Mouse (Mus musculus) lung, postnatal 0 days (tissue): Measurements from ENCODE around the gene Rtl8c. TPM values are rescaled to one million over a fixed set of nuclear protein-coding genes. Genes with fewer than 3 reads are reported as not detected.
"Not testable (repeated sequence)": the region's sequence is repeated elsewhere in the genome, so short reads cannot be mapped to it uniquely, and the experiment has no call there.

ENCODE experiments used
- ATAC-seq: fragments of 200-750 bp; cut with Nextera tagmentation; 2 replicates; pipeline ENCODE4 v1.8.0; 2017; ENCODE audit warnings: moderate library complexity
- DNase-seq: peaks from one replicate; pipeline ENCODE4 v3.0.0-alpha.2; 2016; ENCODE audit warnings: low spot score
- H3K27ac ChIP-seq: fragments of 300-500 bp; sonication (generic); 2 replicates; pipeline ENCODE4 v1.5.1; 2014; ENCODE audit warnings: antibody characterized with exemption, mild to moderate bottlenecking, low read length, mixed read lengths
- H3K27me3 ChIP-seq: fragments of 300-500 bp; sonication (generic); replicated peaks from 2 replicates; pipeline ENCODE4 v1.6.1; 2014; ENCODE audit warnings: low read length, mixed read lengths; ENCODE audit not compliant: insufficient read depth
- H3K36me3 ChIP-seq: fragments of 300-500 bp; sonication (generic); 2 replicates; pipeline ENCODE4 v1.6.1; 2014; ENCODE audit warnings: low read length, mixed read lengths; ENCODE audit not compliant: insufficient read depth
- H3K4me1 ChIP-seq: fragments of 300-500 bp; sonication (generic); 2 replicates; pipeline ENCODE4 v1.6.1; 2014; ENCODE audit warnings: antibody characterized with exemption, low read depth, low read length, mixed read lengths; ENCODE audit not compliant: insufficient read depth
- H3K4me2 ChIP-seq: fragments of 300-500 bp; sonication (generic); replicated peaks from 2 replicates; pipeline ENCODE4 v1.6.1; 2014; ENCODE audit warnings: low read depth, mild to moderate bottlenecking, low read length, moderate library complexity, mixed read lengths
- H3K4me3 ChIP-seq: fragments of 300-500 bp; sonication (generic); 2 replicates; pipeline ENCODE4 v1.5.1; 2014; ENCODE audit warnings: low read depth, low read length
- H3K9ac ChIP-seq: fragments of 300-500 bp; sonication (generic); replicated peaks from 2 replicates; pipeline ENCODE4 v1.6.1; 2014; ENCODE audit warnings: low read depth, mild to moderate bottlenecking
- H3K9me3 ChIP-seq: fragments of 300-500 bp; sonication (generic); 2 replicates; pipeline ENCODE4 v1.6.1; 2016; ENCODE audit warnings: low read length, mixed read lengths
- CTCF ChIP-seq: IDR thresholded peaks from 2 replicates; pipeline ENCODE4 v1.5.1; 2016; ENCODE audit warnings: antibody characterized with exemption, mild to moderate bottlenecking
- EP300 ChIP-seq: IDR thresholded peaks from 2 replicates; pipeline ENCODE4 v1.6.1; 2016; ENCODE audit warnings: antibody characterized with exemption, mild to moderate bottlenecking, control low read depth
- WGBS: fragments of 180-500 bp; shearing (Covaris S2); extraction: QIAGEN DNeasy Blood & Tissue Kit; methylation state at CpG from one replicate; pipeline ENCODE4 v1.1.7; 2014; 5-methylcytosine and 5-hydroxymethylcytosine counted together
- polyA plus RNA-seq: library from polyadenylated mRNA; unstranded; fragments of >200 nt; fragmentation: Nextera tagmentation; extraction: Ambion mirVana; gene quantifications from 2 replicates; pipeline ENCODE4 v1.2.1, GENCODE M21; 2015

The Rtl8c gene
- polyA plus RNA-seq, 1 experiment from 2014 or later, result 37.1 TPM

DNA sequence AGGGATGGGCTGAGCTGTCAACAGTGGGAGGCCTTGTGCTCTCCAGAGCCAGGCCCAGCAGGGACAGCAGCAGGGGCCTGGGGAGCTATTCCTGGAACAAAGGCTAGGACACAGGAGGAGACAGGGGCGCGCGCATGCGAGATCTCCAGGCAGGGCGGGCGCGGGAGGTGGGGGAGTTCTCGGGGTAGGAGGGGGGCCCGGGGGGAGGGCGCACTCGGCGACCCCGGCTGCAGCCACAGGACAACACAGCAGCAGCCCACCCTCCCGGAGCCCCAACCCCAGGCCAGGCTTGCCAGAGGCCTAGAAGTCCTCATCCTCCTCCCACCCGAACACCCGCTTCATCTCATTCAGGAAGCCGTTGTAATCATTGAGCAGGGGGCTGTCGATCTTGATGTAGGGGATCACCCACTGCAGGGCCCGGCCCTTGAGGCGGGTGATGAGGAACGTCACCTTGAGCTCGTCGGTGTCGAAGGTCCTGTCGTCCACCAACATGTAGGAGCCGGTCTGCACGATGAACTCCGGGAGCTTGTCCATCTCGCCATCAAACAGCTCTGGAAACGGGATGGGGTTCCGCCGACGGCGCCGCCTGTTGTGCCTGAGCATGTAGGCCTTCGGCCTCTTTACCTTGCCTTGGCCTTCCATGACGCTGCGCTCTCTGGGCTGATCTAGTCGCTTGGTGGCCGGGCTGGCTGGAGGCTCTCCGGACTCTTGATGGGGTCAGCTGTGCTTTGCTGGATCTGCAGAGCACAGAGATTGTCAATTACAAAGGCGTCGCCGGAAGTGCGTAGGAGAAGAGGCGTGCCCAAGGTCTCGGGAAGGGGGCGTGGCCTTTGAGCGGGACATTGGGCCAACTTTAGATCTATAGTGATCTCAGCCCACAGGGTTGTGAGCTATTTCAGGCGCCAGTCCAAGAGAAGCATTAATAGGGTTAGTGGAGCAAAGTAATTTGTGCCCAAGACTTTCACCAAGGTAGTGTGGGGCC is 35.4 kb downstream of the Rtl8c start, which contains the start of gene Rtl8a:
TSS of gene Rtl8a (minus strand) at position 703 of the 982 bp plus-strand sequence.
- H3K27me3 ChIP-seq, H3K9me3 ChIP-seq, H3K36me3 ChIP-seq, H3K4me3 ChIP-seq, H3K9ac ChIP-seq, H3K4me1 ChIP-seq: not testable (repeated sequence)
- WGBS, result 13% methylated on average over 9 of the region's 50 CpGs
- ATAC-seq (peak; percentile 94), DNase-seq (peak; percentile 88)
- peak; percentile 57 for TF ChIP-seq EP300
- H3K4me2 ChIP-seq, result peak within 1 kb of the TSS; percentile 33; the same call in 1 of the 2 replicates
- peak within 1 kb of the TSS; percentile 64; the same call in 1 of the 2 replicates for H3K27ac ChIP-seq

DNA sequence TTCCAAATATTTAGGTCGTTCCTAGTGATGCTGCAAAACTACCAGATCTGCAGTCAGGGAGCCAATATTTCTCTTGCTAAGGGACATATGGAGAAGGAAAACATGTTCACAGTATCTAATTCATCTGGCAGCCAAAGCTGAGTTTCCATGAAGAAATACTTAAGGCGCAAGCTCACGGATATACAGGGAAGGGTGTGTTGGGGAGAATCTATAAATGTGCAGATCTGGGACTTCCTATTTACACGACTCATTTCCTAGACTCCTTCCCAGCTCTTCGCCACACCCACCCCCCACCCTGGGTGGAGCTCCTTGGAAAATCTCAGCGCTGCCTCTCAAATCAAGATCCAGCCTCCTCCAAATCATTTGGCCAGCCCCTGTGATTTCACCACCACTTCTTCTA is 38.1 kb downstream of the Rtl8c start:
- no peak for TF ChIP-seq CTCF
- peak; percentile 95 for TF ChIP-seq EP300
- Histone ChIP-seq H3K36me3 (no peaks in the 10 kb centered on the region), H3K4me3 (no peak overlapping the region), H3K9me3 (no peaks in the 10 kb centered on the region), H3K4me2 (no peak overlapping the region), H3K27ac (no peak overlapping the region), H3K9ac (no peak overlapping the region), H3K4me1 (no peaks in the 10 kb centered on the region), H3K27me3 (no peaks in the 10 kb centered on the region)
- ATAC-seq (peak; percentile 53), DNase-seq (peak; percentile 44)
- 63% methylated on average over 6 of the region's 6 CpGs for WGBS

DNA sequence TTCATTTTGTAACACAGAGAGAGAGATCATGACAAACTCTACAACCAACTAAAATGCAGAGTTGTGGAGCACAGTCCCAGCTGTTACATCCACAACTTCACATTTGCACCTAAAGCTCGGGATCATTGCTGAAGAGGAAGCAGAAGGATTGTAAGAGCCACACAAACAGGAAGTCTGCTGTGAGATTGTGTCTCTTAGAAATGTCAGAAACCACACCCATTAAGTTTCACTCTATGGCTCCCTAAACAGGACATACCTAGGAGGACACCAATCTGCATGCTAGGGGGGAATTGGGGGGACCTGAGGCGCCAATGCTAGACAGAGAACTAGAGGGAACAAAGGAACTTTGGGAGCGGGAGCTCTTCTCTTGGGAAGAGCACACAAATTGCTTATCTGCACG is 45.1 kb downstream of the Rtl8c start:
- WGBS, result 55% methylated on average over 4 of the region's 4 CpGs
- not testable (repeated sequence) for H3K36me3 ChIP-seq, H3K9ac ChIP-seq, H3K4me1 ChIP-seq, H3K27me3 ChIP-seq, ATAC-seq, H3K27ac ChIP-seq, H3K4me2 ChIP-seq, H3K4me3 ChIP-seq, H3K9me3 ChIP-seq, DNase-seq

Other genes with a start within 250 kb of the Rtl8c start
- gene Mospd1, start 237.5 kb upstream of the Rtl8c start, polyA plus RNA-seq, result 35.8 and 38.8 TPM in 2 replicates
- not detected in 2 replicates for gene Etd, start 173.1 kb upstream of the Rtl8c start, polyA plus RNA-seq
- gene Gm14597, start 947 bp downstream of the Rtl8c start, polyA plus RNA-seq, result not detected in 2 replicates
- 287 and 330 TPM in 2 replicates for gene Rtl8a, start 35.6 kb downstream of the Rtl8c start, polyA plus RNA-seq
- gene Rtl8b, start 62.4 kb downstream of the Rtl8c start, polyA plus RNA-seq, result 193 and 215 TPM in 2 replicates
- gene 4930502E18Rik, start 116.8 kb downstream of the Rtl8c start, polyA plus RNA-seq, result not detected in 2 replicates
- not detected in 2 replicates for gene 1700013H16Rik, start 149.8 kb downstream of the Rtl8c start, polyA plus RNA-seq
- 0.07 TPM in 1 of 2 replicates, not detected in the other for gene Zfp36l3, start 168.4 kb downstream of the Rtl8c start, polyA plus RNA-seq
- 3.9 and 4.2 TPM in 2 replicates for gene Xlr, start 189.7 kb downstream of the Rtl8c start, polyA plus RNA-seq